Mouse (Mus musculus) kidney, postnatal 0 days (tissue): ENCODE measurements around the gene Tbata. TPM values are rescaled to one million over a fixed set of nuclear protein-coding genes. Genes with fewer than 3 reads are reported as not detected.

ENCODE experiments used
- ATAC-seq: fragments of 200-750 bp; cut with Nextera tagmentation; replicated peaks from 2 replicates; pipeline ENCODE4 v1.8.0; 2017; ENCODE audit warnings: low read depth, moderate number of reproducible peaks, moderate TSS enrichment, moderate library complexity; ENCODE audit not compliant: low FRiP score
- DNase-seq: peaks from one replicate; pipeline ENCODE4 v3.0.0-alpha.2; 2016; ENCODE audit warnings: low spot score
- H3K27ac ChIP-seq: fragments of 300-500 bp; sonication (generic); 2 replicates; pipeline ENCODE4 v1.5.1; 2014; ENCODE audit warnings: mild to moderate bottlenecking
- H3K27me3 ChIP-seq: fragments of 300-500 bp; sonication (generic); 2 replicates; pipeline ENCODE4 v1.6.1; 2014; ENCODE audit warnings: low read length, mixed read lengths; ENCODE audit not compliant: insufficient read depth
- H3K36me3 ChIP-seq: fragments of 300-500 bp; sonication (generic); 2 replicates; pipeline ENCODE4 v1.6.1; 2014; ENCODE audit warnings: low read length, mixed read lengths; ENCODE audit not compliant: insufficient read depth
- H3K4me1 ChIP-seq: fragments of 300-500 bp; sonication (generic); replicated peaks from 2 replicates; pipeline ENCODE4 v1.6.1; 2014; ENCODE audit warnings: antibody characterized with exemption, low read length, mixed read lengths; ENCODE audit not compliant: insufficient read depth
- H3K4me2 ChIP-seq: fragments of 300-500 bp; sonication (generic); 2 replicates; pipeline ENCODE4 v1.6.1; 2014; ENCODE audit warnings: mild to moderate bottlenecking, low read length, moderate library complexity, mixed read lengths
- H3K4me3 ChIP-seq: fragments of 300-500 bp; sonication (generic); replicated peaks from 2 replicates; pipeline ENCODE4 v1.5.1; 2014; ENCODE audit warnings: low read depth, low read length
- H3K9ac ChIP-seq: fragments of 300-500 bp; sonication (generic); 2 replicates; pipeline ENCODE4 v1.6.1; 2014; ENCODE audit warnings: low read depth, low read length
- H3K9me3 ChIP-seq: fragments of 300-500 bp; sonication (generic); replicated peaks from 2 replicates; pipeline ENCODE4 v1.6.1; 2016; ENCODE audit warnings: low read length, inconsistent platforms, mixed read lengths
- CTCF ChIP-seq: IDR thresholded peaks from 2 replicates; pipeline ENCODE4 v1.5.1; 2016; ENCODE audit warnings: antibody characterized with exemption, low read depth, mild to moderate bottlenecking, moderate library complexity
- WGBS: fragments of 180-500 bp; shearing (Covaris S2); extraction: QIAGEN DNeasy Blood & Tissue Kit; methylation state at CpG from one replicate; pipeline ENCODE4 v1.1.7; 2014; 5-methylcytosine and 5-hydroxymethylcytosine counted together
- polyA plus RNA-seq: library from polyadenylated mRNA; unstranded; fragments of >200 nt; fragmentation: Nextera tagmentation; extraction: Ambion mirVana; gene quantifications from 2 replicates; pipeline ENCODE4 v1.2.1, GENCODE M21; 2015

Tbata gene
- polyA plus RNA-seq, 1 experiment from 2014 or later = 0.24 TPM

DNA sequence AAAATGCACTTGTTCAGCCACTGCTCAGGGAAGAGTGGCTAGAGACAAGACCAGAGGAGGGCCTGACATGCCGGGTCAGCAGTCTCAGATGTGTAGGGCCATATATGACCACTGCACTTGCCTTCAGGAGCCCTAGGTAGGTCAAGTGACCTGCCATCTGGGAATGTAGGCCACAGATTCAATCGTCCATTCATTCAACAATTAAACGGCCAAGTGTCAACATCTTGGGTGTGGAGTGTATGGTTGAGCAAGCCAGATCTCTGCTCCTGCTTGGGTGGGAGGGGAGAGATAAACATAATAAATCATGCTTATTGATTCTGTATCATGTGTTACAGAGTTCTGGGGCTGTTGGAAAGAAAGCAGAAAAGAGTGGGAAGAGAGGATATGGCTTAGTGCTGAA lies 13.2 kb upstream of the Tbata start:
- Histone ChIP-seq H3K9me3 (no peaks in the 10 kb centered on the region), H3K4me3 (no peak overlapping the region), H3K27ac (no peak overlapping the region), H3K4me2 (no peak overlapping the region), H3K4me1 (no peaks in the 10 kb centered on the region), H3K36me3 (no peaks in the 10 kb centered on the region), H3K27me3 (no peaks in the 10 kb centered on the region), H3K9ac (no peak overlapping the region)
- no peak for TF ChIP-seq CTCF
- 21% methylated on average over 3 of the region's 3 CpGs for WGBS
- no peak; the same call in 1 of the 2 replicates for ATAC-seq
- peak; percentile 44 for DNase-seq

DNA sequence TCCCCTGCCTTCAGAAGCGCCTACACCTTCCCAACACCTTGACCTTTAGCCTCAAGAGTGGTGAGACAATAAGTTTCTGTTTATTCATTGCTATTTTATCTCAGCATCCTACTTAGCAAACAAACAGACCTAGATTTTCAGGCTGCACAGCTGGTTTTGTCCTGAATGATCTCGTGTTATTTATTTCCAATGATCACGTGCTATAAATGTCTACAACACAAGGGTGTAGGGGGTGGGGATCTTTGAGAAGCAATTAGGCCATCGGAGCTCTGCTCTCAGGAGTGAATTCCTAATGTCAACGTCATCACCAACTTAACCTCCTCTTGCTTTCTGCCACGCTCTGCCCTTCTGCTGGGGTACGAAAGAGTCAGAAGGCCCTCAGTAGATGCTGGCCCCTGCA lies 11.7 kb upstream of the Tbata start:
- WGBS = 64% methylated on average over 7 of the region's 7 CpGs
- Histone ChIP-seq H3K4me2 (no peak overlapping the region), H3K4me3 (no peak overlapping the region), H3K9me3 (no peaks in the 10 kb centered on the region), H3K4me1 (no peaks in the 10 kb centered on the region), H3K36me3 (no peaks in the 10 kb centered on the region), H3K9ac (no peak overlapping the region), H3K27ac (no peak overlapping the region), H3K27me3 (no peaks in the 10 kb centered on the region)
- DNase-seq (no peak), ATAC-seq (no peak)
- no peak for TF ChIP-seq CTCF

DNA sequence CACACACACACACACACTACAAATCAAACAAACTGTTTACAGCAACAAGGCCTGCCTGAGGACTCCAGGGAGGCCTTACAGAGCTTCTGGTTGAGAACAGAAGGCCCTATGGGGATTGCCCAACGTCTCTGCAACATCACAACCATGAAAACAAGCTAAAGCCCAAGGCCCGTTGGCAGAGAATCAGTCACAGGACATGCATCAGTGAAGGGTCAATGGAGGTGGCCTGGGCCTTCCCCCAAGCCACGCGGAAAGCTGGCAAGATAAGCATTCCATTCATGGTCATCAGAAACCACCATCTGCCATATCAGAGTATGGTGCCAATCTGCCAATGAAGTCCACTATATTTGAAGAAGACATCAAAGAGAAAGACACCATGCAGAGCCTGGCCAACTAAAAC lies 11.1 kb upstream of the Tbata start:
- no peak overlapping the region for H3K27ac ChIP-seq

DNA sequence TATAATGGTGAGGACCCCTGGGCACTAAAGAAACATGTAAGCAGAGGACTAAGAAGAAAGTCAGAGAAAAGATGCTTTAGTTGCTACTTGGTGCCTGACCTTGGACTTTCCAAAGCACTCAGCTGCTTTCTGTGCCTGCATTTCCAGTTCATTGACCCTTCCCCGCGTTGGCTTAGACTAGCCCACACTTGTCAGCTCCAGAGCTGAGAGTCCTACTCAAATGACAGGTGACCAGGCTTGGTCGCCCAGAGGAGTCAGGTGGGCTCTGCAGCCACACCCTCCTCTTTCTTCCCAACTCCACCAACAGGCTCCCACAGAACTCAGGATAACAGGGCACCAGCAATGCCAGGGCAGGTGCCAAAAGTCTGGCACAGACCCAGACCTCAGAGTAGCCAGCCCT lies 9.4 kb upstream of the Tbata start:
- 49% methylated on average over 3 of the region's 3 CpGs for WGBS
- Histone ChIP-seq H3K27me3 (no peaks in the 10 kb centered on the region), H3K4me2 (no peak overlapping the region), H3K4me3 (no peak overlapping the region), H3K36me3 (no peaks in the 10 kb centered on the region), H3K27ac (no peak overlapping the region), H3K9ac (no peak overlapping the region), H3K9me3 (no peaks in the 10 kb centered on the region), H3K4me1 (no peaks in the 10 kb centered on the region)
- DNase-seq (no peak), ATAC-seq (no peak)
- TF ChIP-seq CTCF = no peak

More for the DNA sequence above, 11.1 kb upstream of the Tbata start:
- Histone ChIP-seq H3K9me3 (no peaks in the 10 kb centered on the region), H3K4me2 (no peak overlapping the region), H3K4me3 (no peak overlapping the region), H3K4me1 (no peaks in the 10 kb centered on the region), H3K9ac (no peak overlapping the region), H3K27me3 (no peaks in the 10 kb centered on the region), H3K36me3 (no peaks in the 10 kb centered on the region)
- no peak for TF ChIP-seq CTCF
- ATAC-seq = no peak
- WGBS = 69% methylated on average over 4 of the region's 4 CpGs
- DNase-seq = no peak

DNA sequence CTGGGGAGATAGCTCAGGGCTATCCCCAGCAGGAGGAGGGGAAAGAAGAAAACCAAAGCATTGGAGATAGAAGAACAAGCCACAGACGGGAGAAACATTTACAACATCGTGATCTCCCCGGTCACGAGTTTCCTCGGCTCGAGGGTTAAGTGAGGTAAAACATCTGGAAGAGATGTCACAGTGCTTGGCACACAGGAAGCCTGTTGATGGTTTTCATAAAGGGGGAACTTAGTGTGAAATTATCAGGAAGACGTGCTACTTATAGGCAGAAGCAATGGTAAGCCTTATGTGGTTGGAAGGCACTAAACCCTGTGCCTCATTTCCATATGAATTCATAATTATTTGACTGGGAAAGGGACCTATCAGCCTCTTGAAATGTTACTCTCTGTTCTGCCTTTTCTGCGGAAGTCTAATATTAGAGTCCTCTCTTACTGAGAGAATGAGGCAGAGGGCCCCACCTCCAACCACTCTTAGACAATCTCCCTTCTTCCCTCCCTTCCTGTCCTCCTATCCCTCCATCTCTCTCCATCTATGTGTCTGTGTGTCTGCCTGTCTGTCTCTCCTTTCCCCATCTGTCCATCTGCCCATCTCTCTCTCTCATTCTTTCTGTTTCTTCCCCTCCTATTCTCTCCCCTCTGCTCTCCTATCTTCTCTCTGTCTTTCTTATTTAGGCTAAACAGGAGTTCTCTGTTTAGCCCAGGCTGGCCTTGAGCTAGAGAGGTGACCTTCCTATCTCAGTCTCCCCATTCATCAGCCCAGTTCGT lies 4.2 kb upstream of the Tbata start:
- H3K4me1 ChIP-seq = no peaks in the 10 kb centered on the region
- no peak overlapping the region for H3K27ac ChIP-seq
- H3K9me3 ChIP-seq = no peaks in the 10 kb centered on the region
- H3K4me3 ChIP-seq = no peak overlapping the region
- no peak for ATAC-seq
- H3K9ac ChIP-seq = no peak overlapping the region
- no peak for TF ChIP-seq CTCF
- H3K36me3 ChIP-seq = no peaks in the 10 kb centered on the region
- no peaks in the 10 kb centered on the region for H3K27me3 ChIP-seq
- DNase-seq = no peak
- WGBS = 46% methylated on average over 9 of the region's 9 CpGs
- H3K4me2 ChIP-seq = no peak overlapping the region

DNA sequence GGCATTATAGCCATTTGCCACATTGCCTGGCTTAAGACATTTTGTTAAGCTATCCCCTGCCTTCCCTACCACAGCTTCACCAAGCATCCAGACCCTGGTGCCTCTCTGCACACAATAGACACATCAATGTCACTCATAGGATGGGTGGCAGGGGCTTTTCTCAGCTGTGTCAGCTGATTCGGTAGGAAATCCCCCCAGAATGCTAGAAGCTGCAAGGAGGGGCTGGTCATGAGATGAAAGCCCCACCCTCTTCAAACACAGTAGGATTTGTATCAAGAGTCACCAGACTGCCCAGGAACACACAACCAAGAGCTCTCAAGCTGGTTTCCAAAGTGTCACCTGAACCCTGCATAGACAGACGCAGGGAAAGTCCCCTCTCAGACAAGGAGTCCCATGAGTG lies 3.4 kb upstream of the Tbata start:
- ATAC-seq (no peak), DNase-seq (no peak)
- H3K4me2 ChIP-seq = no peak overlapping the region
- H3K36me3 ChIP-seq = no peaks in the 10 kb centered on the region
- H3K9ac ChIP-seq = no peak overlapping the region
- no peak overlapping the region for H3K27ac ChIP-seq
- H3K4me3 ChIP-seq = no peak overlapping the region
- H3K9me3 ChIP-seq = no peaks in the 10 kb centered on the region
- 65% methylated on average over 2 of the region's 2 CpGs for WGBS
- H3K4me1 ChIP-seq = no peaks in the 10 kb centered on the region
- no peaks in the 10 kb centered on the region for H3K27me3 ChIP-seq
- TF ChIP-seq CTCF = no peak

DNA sequence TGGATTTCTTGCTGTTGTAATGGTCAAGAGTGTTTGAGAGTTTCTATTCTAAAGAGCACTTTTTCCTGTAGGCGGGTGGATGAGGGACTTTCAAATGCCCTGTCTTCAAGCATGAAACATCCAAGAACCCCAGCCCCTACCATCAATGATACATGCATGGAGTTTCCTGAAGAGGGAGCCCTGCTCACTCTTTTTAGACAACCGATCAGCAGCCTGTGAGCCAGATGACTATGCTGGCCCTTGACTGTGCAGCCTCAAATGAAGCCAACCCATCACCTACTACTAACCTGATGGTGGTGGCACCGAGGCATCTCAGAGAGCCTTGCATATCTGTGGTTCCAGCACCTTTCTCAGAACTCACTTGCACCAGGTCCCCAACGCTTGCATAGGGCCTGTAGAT lies 742 bp downstream of the Tbata start:
- H3K27ac ChIP-seq = no peak overlapping the region

More for the DNA sequence above, 742 bp downstream of the Tbata start:
- H3K27me3 ChIP-seq = no peaks in the 10 kb centered on the region
- H3K4me1 ChIP-seq = 0 out of 2 replicates have a peak, but pooled peaks cover 6% of the 10 kb centered on the region
- no peak for DNase-seq
- no peak; the same call in 1 of the 2 replicates for TF ChIP-seq CTCF
- no peak overlapping the region for H3K9ac ChIP-seq
- no peaks in the 10 kb centered on the region for H3K36me3 ChIP-seq
- H3K4me2 ChIP-seq = no peak overlapping the region
- H3K4me3 ChIP-seq = no peak overlapping the region
- no peak for ATAC-seq
- H3K9me3 ChIP-seq = no peaks in the 10 kb centered on the region
- 76% methylated on average over 4 of the region's 4 CpGs for WGBS
